Mouse (Mus musculus): ENCODE measurements around the gene Rph3a. TPM values are rescaled to one million over a fixed set of nuclear protein-coding genes. Genes with fewer than 3 reads are reported as not detected.
"Not testable (repeated sequence)": the region's sequence is repeated elsewhere in the genome, so short reads cannot be mapped to it uniquely, and the experiment has no call there.

The Rph3a gene
- polyA plus RNA-seq, 1 experiment from 2014 or later, result 10.9 TPM

DNA sequence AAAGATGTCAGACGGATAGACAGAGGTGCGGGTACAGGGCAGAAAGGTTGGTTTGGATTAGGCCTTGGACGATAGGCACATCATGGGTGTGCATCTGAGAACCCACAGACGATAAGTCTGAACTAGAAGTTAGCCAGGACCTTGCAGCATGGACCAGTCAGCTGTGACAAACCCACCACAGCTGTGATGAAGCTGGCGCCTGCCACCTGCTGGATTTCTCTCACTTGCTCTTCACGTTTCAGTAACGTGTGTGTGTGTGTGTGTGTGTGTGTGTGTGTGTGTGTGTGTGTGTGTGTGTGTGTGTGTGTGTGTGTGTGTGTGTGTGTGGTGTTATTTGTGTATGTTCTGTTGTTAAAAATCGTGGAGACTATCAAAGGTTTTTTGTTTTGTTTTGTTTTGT lies 95.7 kb downstream of the Rph3a start, which contains the start of gene Oas1d:
Oas1d (plus strand) TSS at position 333 of the 400 bp plus-strand sequence.
- not testable (repeated sequence) for H3K4me2 ChIP-seq (ENCODE audit: low read length); ATAC-seq

DNA sequence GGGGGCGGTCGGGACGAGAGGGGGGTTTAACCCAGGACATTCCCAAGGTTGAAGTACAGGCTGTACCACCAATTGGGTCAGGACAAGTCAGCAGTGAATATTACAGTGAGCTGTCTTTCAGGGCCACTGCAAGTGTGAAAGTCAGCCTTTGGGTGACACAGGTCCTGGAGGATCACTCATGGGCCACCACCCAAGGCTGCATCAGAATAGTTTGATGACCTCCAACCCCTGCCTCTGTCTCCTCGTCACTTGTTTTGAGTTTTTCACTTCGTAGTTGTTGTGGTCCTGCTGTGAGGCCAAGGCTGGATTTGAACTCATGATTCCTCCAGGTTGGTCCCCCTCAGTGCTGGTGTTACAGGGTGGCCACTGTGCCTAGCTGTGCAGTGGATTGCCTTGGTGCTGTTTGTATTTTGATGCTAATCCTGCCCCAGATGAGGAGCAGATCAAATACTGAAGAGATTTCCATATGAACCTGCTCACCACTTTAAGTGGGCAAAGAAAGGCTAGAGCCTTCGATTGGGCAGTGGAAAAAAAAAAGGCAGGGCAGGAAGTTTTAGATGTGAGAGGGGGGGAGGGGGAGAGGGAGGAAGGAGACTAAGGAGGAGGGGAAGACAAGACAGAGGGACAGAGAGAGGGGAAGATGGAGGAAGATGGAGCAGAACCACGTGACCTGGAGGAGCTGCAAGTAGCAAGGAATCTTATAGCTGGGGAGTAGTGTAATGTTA lies 101.5 kb downstream of the Rph3a start:
- WGBS, result 49% methylated on average over 7 of the region's 7 CpGs
- Histone ChIP-seq H3K4me3 (ENCODE audit: low read depth, low read length) (no peak overlapping the region), H3K9me3 (replicated peaks; ENCODE audit: control insufficient read depth, low read length) (no peaks in the 10 kb centered on the region), H3K27ac (ENCODE audit: low read depth, low read length) (no peak overlapping the region), H3K27me3 (replicated peaks; ENCODE audit: control insufficient read depth, insufficient read depth, low read length) (no peaks in the 10 kb centered on the region), H3K4me1 (ENCODE audit: control insufficient read depth, insufficient read depth, low read length) (no peaks in the 10 kb centered on the region), H3K9ac (ENCODE audit: low read length) (no peak overlapping the region), H3K4me2 (ENCODE audit: low read length) (no peak overlapping the region), H3K36me3 (ENCODE audit: control insufficient read depth, insufficient read depth, low read length) (no peaks in the 10 kb centered on the region)
- ATAC-seq (no peak), DNase-seq (ENCODE audit: low spot score) (no peak)

More for the DNA sequence above, 95.7 kb downstream of the Rph3a start, which contains the start of gene Oas1d:
- H3K9ac ChIP-seq (ENCODE audit: low read length); H3K9me3 ChIP-seq (replicated peaks; ENCODE audit: control insufficient read depth, low read length); DNase-seq (ENCODE audit: low spot score); H3K27ac ChIP-seq (ENCODE audit: low read depth, low read length); H3K27me3 ChIP-seq (replicated peaks; ENCODE audit: control insufficient read depth, insufficient read depth, low read length); H3K4me1 ChIP-seq (ENCODE audit: control insufficient read depth, insufficient read depth, low read length); H3K4me3 ChIP-seq (ENCODE audit: low read depth, low read length); H3K36me3 ChIP-seq (ENCODE audit: control insufficient read depth, insufficient read depth, low read length): not testable (repeated sequence)
- WGBS, result 66% methylated on average over 6 of the region's 8 CpGs

DNA sequence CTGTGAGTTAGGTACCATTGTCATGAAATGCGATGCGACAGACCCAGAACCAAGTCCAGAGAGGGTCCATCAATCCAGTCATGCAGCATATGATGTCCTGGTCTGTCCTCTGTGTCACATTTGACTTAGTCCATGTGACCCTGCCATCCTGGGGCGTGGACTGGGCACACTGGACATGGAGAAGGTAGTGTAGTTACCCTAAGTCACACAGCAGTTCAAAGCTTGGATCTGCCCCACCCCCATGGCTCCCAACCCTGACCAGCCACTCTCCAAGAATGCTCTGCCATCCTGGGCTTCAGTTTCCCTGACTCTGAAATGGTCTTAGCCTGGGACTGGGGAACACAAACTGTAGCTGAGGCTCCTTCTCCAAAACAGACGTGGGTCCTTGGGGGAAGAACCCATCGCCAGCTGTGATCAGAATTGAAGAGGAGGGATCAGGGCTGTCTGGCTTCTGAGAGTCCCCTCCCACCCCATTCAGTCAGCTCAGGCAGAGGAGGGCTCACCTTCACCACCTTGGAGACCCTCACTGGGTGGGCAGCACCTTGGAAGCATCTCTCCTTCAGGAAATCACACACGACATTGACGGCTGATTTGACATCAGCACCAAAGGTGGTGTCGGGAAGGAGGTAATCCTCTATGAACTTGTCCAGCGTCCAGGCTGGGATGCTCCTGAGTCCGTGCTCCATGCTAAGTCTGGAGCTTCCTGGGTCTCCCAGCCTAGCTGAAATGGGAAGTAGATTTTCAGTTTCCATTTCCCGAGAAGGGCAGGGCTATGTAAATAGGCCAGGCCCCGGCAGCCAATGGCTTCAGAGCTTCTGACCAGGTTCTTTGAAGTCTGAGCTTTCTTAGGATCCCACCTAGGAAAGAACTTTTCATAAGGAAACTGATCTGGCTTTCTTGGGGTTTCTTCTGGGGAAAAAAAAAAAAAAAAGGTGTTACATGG lies 102.8 kb downstream of the Rph3a start, which contains the start of gene Oas1a:
Oas1a (minus strand) TSS at position 731 of the 943 bp plus-strand sequence.
- not testable (repeated sequence) for H3K4me2 ChIP-seq (ENCODE audit: low read length)

DNA sequence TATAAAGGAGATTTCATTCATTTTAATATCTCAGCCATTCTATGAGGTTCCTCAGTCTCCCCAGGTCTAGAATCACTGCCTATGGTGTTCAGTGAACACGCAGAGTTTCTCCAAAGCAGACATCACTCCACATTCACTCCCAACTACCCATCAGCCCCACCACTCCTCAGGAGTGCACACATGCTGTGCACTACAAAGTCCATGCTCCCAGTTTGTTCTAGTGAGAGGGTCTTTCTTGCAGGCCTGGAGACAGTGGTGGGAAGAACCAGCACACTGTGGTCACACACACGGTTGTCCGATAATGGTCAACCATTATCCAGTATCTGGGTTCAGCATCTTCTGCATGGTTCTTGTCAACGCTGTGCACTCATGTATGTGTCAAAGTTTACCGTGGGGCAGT lies 107.8 kb downstream of the Rph3a start:
- H3K4me3 ChIP-seq (ENCODE audit: low read depth, low read length), result no peak overlapping the region
- no peaks in the 10 kb centered on the region for H3K36me3 ChIP-seq (ENCODE audit: control insufficient read depth, insufficient read depth, low read length)
- no peaks in the 10 kb centered on the region for H3K27me3 ChIP-seq (replicated peaks; ENCODE audit: control insufficient read depth, insufficient read depth, low read length)
- no peak overlapping the region for H3K9ac ChIP-seq (ENCODE audit: low read length)
- no peak for DNase-seq (ENCODE audit: low spot score)
- H3K27ac ChIP-seq (ENCODE audit: low read depth, low read length), result no peak overlapping the region
- no peak for ATAC-seq
- WGBS, result 91% methylated on average over 5 of the region's 5 CpGs
- H3K9me3 ChIP-seq (replicated peaks; ENCODE audit: control insufficient read depth, low read length), result no peaks in the 10 kb centered on the region
- no peaks in the 10 kb centered on the region for H3K4me1 ChIP-seq (ENCODE audit: control insufficient read depth, insufficient read depth, low read length)
- no peak overlapping the region for H3K4me2 ChIP-seq (ENCODE audit: low read length)

More for the DNA sequence above, 102.8 kb downstream of the Rph3a start, which contains the start of gene Oas1a:
- not testable (repeated sequence) for H3K27me3 ChIP-seq (replicated peaks; ENCODE audit: control insufficient read depth, insufficient read depth, low read length); ATAC-seq; H3K9me3 ChIP-seq (replicated peaks; ENCODE audit: control insufficient read depth, low read length); H3K36me3 ChIP-seq (ENCODE audit: control insufficient read depth, insufficient read depth, low read length); H3K9ac ChIP-seq (ENCODE audit: low read length); H3K4me1 ChIP-seq (ENCODE audit: control insufficient read depth, insufficient read depth, low read length); H3K27ac ChIP-seq (ENCODE audit: low read depth, low read length); H3K4me3 ChIP-seq (ENCODE audit: low read depth, low read length); DNase-seq (ENCODE audit: low spot score)
- WGBS, result 39% methylated on average over 8 of the region's 12 CpGs

DNA sequence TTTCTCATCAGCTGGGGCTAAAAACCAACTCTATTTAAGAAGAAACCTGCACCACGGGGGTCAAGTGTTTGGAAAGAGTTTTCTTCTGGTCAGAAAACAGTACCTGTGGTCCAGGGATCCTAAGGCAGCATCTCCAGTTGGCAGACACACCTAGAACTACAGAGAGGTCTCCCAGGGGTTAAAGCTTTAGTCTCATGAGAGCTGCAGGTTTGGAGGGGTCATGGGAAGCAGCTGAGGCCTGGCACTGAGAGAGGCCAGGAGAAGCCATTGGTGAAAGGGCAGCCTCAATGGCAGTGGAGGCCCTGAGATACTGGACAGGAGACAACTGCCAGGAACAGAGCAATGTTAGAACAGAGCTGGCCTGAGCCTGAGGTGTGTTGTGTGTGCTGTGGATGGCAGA lies 109.2 kb downstream of the Rph3a start:
- no peaks in the 10 kb centered on the region for H3K9me3 ChIP-seq (replicated peaks; ENCODE audit: control insufficient read depth, low read length)
- no peak overlapping the region for H3K27ac ChIP-seq (ENCODE audit: low read depth, low read length)
- no peaks in the 10 kb centered on the region for H3K27me3 ChIP-seq (replicated peaks; ENCODE audit: control insufficient read depth, insufficient read depth, low read length)
- no peak for ATAC-seq
- no peaks in the 10 kb centered on the region for H3K4me1 ChIP-seq (ENCODE audit: control insufficient read depth, insufficient read depth, low read length)
- no peak overlapping the region for H3K9ac ChIP-seq (ENCODE audit: low read length)
- H3K4me2 ChIP-seq (ENCODE audit: low read length), result no peak overlapping the region
- no peak for DNase-seq (ENCODE audit: low spot score)
- WGBS, result 44% methylated on average over 1 of the region's 1 CpGs
- no peaks in the 10 kb centered on the region for H3K36me3 ChIP-seq (ENCODE audit: control insufficient read depth, insufficient read depth, low read length)
- H3K4me3 ChIP-seq (ENCODE audit: low read depth, low read length), result no peak overlapping the region

DNA sequence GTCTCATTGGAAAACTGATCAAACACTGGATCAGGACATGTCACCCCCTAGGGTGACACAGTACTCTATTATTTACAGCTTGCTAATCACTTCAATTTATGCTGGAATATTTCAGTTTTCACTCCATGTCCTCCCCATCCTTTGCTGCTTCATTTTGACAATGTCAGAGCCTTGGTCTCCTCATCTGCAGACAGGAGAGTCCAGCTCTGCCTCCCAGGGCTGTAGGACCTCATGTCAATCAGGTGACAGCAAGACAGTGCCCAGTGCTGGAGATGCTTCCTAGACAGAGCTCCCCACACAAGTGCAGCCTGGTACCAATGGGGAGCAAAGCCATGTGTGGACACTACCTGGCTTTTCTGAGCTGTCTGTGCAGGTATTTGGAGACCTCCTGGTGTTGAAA lies 111.2 kb downstream of the Rph3a start:
- H3K27ac ChIP-seq (ENCODE audit: low read depth, low read length), result no peak overlapping the region
- no peaks in the 10 kb centered on the region for H3K27me3 ChIP-seq (replicated peaks; ENCODE audit: control insufficient read depth, insufficient read depth, low read length)
- H3K4me2 ChIP-seq (ENCODE audit: low read length), result no peak overlapping the region
- H3K4me1 ChIP-seq (ENCODE audit: control insufficient read depth, insufficient read depth, low read length), result no peaks in the 10 kb centered on the region
- ATAC-seq, result no peak
- H3K4me3 ChIP-seq (ENCODE audit: low read depth, low read length), result no peak overlapping the region
- DNase-seq (ENCODE audit: low spot score), result no peak
- no peaks in the 10 kb centered on the region for H3K36me3 ChIP-seq (ENCODE audit: control insufficient read depth, insufficient read depth, low read length)
- H3K9ac ChIP-seq (ENCODE audit: low read length), result no peak overlapping the region
- H3K9me3 ChIP-seq (replicated peaks; ENCODE audit: control insufficient read depth, low read length), result no peaks in the 10 kb centered on the region

DNA sequence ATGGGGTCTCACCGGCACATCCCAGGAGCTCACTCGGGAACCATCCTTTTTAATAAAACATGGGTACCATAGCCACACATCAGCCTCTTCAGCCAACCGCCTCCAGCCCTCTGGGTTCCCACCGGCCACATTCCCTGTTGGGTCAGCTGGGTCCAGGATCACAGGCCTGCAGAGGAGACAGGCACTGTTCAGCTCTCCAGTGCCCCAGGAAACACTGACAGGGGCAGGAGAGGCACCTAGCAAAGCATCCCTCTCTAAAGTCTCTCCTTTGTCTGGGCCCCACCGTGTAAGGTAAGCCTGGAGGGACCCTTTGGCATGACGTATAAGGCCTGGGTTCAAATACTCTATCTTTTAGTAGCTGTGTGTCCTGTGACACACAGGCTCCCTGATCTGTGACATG lies 111.6 kb downstream of the Rph3a start:
- no peaks in the 10 kb centered on the region for H3K9me3 ChIP-seq (replicated peaks; ENCODE audit: control insufficient read depth, low read length)
- no peak for ATAC-seq
- DNase-seq (ENCODE audit: low spot score), result no peak
- H3K4me1 ChIP-seq (ENCODE audit: control insufficient read depth, insufficient read depth, low read length), result no peaks in the 10 kb centered on the region
- no peak overlapping the region for H3K4me3 ChIP-seq (ENCODE audit: low read depth, low read length)
- 87% methylated on average over 6 of the region's 6 CpGs for WGBS
- H3K27me3 ChIP-seq (replicated peaks; ENCODE audit: control insufficient read depth, insufficient read depth, low read length), result no peaks in the 10 kb centered on the region
- no peak overlapping the region for H3K9ac ChIP-seq (ENCODE audit: low read length)
- H3K4me2 ChIP-seq (ENCODE audit: low read length), result no peak overlapping the region
- no peak overlapping the region for H3K27ac ChIP-seq (ENCODE audit: low read depth, low read length)
- no peaks in the 10 kb centered on the region for H3K36me3 ChIP-seq (ENCODE audit: control insufficient read depth, insufficient read depth, low read length)

DNA sequence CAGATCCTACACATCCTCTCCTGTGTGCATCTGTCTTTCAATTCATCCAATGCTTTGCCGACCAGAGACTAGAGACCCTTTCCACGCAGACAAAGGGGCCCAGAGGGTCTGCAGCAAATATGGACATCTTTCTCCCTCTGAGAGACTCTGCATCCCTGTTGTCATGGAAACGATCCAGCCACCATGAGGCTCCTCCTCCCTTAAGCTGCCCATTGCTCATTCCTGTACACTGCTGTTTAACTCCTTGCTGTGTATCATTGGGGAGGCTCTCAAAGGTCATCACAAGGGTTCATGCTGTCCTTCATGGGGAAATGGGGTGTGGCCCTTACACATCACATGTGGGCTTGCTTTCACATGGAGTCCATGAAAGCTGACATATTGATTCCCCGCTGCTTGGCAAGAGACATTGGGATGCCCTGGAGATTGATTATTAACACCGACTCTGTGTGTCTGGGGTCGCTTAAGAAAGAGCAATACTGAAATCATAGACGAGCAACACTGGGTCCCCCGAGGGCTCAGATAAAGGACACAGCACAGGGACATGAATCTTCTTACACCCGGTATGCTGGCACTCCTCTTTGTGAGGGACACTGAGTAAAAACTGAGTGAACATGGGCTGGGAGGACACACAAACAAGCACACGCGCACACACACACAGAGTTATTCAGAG lies 114.5 kb downstream of the Rph3a start:
- Histone ChIP-seq H3K9ac (ENCODE audit: low read length) (no peak overlapping the region), H3K4me2 (ENCODE audit: low read length) (no peak overlapping the region), H3K4me3 (ENCODE audit: low read depth, low read length) (no peak overlapping the region), H3K36me3 (ENCODE audit: control insufficient read depth, insufficient read depth, low read length) (no peaks in the 10 kb centered on the region), H3K4me1 (ENCODE audit: control insufficient read depth, insufficient read depth, low read length) (no peaks in the 10 kb centered on the region), H3K27me3 (replicated peaks; ENCODE audit: control insufficient read depth, insufficient read depth, low read length) (no peaks in the 10 kb centered on the region), H3K9me3 (replicated peaks; ENCODE audit: control insufficient read depth, low read length) (no peaks in the 10 kb centered on the region), H3K27ac (ENCODE audit: low read depth, low read length) (no peak overlapping the region)
- WGBS, result 86% methylated on average over 11 of the region's 11 CpGs
- ATAC-seq (no peak), DNase-seq (ENCODE audit: low spot score) (peak; percentile 11)

All from forebrain, embryonic 14.5 days (tissue).